Mouse (Mus musculus) heart, embryonic 16.5 days (tissue): ENCODE measurements around the gene Myh14. TPM values are rescaled to one million over a fixed set of nuclear protein-coding genes. Genes with fewer than 3 reads are reported as not detected.

Experiments
- ATAC-seq: fragments of 200-750 bp; cut with Nextera tagmentation; replicated peaks from 2 replicates; pipeline ENCODE4 v1.8.0; 2017; ENCODE audit warnings: moderate number of reproducible peaks; ENCODE audit not compliant: insufficient read depth, low FRiP score; ENCODE audit errors: extremely low read depth
- H3K27ac ChIP-seq: fragments of 300-500 bp; sonication (generic); 2 replicates; pipeline ENCODE4 v1.5.1; 2014; ENCODE audit warnings: mild to moderate bottlenecking, low read length, control low read depth, moderate library complexity
- H3K27me3 ChIP-seq: fragments of 300-500 bp; sonication (generic); 2 replicates; pipeline ENCODE4 v1.6.1; 2014; ENCODE audit warnings: low read length, mixed read lengths; ENCODE audit not compliant: control insufficient read depth, insufficient read depth
- H3K36me3 ChIP-seq: fragments of 300-500 bp; sonication (generic); 2 replicates; pipeline ENCODE4 v1.6.1; 2014; ENCODE audit not compliant: control insufficient read depth, insufficient read depth
- H3K4me1 ChIP-seq: fragments of 300-500 bp; sonication (generic); 2 replicates; pipeline ENCODE4 v1.6.1; 2014; ENCODE audit warnings: low read length, mixed read lengths; ENCODE audit not compliant: control insufficient read depth, insufficient read depth
- H3K4me2 ChIP-seq: fragments of 300-500 bp; sonication (generic); 2 replicates; pipeline ENCODE4 v1.6.1; 2014; ENCODE audit warnings: low read depth, mild to moderate bottlenecking, control low read depth, low read length
- H3K4me3 ChIP-seq: fragments of 300-500 bp; sonication (generic); 2 replicates; pipeline ENCODE4 v1.5.1; 2014; ENCODE audit warnings: mild to moderate bottlenecking, control low read depth, low read length
- H3K9ac ChIP-seq: fragments of 300-500 bp; sonication (generic); 2 replicates; pipeline ENCODE4 v1.6.1; 2014; ENCODE audit warnings: low read length, control low read depth
- H3K9me3 ChIP-seq: fragments of 300-500 bp; sonication (generic); replicated peaks from 2 replicates; pipeline ENCODE4 v1.6.1; 2016; ENCODE audit warnings: low read length; ENCODE audit not compliant: control insufficient read depth
- WGBS: fragments of 180-500 bp; shearing (Covaris S2); extraction: QIAGEN DNeasy Blood & Tissue Kit; methylation state at CpG from one replicate; pipeline ENCODE4 v1.1.7; 2014; 5-methylcytosine and 5-hydroxymethylcytosine counted together
- polyA plus RNA-seq: library from polyadenylated mRNA; unstranded; fragments of >200 nt; fragmentation: Nextera tagmentation; extraction: Ambion mirVana; gene quantifications from 2 replicates; pipeline ENCODE4 v1.2.1, GENCODE M21; 2015

The Myh14 gene
- polyA plus RNA-seq, 1 experiment from 2014 or later, result 1.5 TPM

DNA sequence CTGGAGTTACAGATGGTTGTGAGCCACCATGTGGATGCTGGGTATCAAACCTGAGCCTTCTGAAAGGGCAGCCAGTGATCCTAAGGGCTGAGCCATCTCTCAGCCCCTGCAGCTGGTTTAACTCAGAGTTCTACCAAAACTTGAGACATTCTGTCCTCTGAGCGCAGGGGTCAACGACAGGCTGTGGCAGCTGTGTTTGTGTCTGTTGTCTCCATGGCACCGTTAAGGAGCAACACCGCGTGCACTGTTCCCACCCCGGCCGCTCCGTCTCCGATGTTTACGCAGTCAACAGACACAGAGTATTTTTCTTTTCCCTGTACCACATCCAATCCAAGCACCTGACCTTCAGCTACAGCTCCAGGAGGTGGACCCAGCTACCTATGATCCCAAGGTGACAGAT is 22.9 kb downstream of the Myh14 start:
- H3K9ac ChIP-seq, result no peak overlapping the region
- H3K9me3 ChIP-seq, result no peaks in the 10 kb centered on the region
- H3K36me3 ChIP-seq, result no peaks in the 10 kb centered on the region
- ATAC-seq, result no peak
- WGBS, result 49% methylated on average over 10 of the region's 10 CpGs
- H3K4me1 ChIP-seq, result no peaks in the 10 kb centered on the region
- H3K4me2 ChIP-seq, result no peak overlapping the region
- peaks cover 24% of the 10 kb centered on the region for H3K27me3 ChIP-seq
- H3K4me3 ChIP-seq, result no peak overlapping the region
- H3K27ac ChIP-seq, result no peak overlapping the region

DNA sequence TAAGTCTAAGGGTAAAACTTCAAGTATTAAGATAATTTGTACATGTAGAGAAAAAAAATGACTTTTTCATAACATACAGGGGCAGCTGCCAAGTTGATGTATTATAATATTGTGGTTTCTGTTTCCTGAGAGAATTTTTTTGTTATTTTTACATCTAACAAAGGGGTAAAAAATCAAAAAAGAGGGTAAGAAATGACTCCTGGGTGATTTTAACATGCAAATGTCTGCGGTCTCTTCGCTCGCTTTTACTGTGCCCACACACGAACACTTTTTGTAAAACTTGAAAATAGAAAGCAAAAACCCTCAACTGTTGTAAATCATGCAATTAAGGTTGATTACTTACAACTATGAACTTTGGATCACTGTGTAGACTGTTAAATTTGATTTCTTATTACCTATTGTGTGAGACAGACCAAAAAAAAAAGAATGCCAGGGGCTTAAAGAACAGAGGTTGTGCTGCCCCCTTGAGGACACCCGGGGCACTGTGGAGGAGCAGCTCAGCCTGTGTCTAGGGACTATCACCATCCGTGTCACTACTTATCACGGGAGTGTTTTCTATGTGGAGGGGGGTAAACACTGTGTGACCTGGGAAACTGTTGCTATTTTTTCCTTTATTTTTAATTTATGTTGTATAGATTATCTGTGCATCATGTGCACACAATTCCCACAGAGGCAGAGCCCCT is 23.5 kb downstream of the Myh14 start:
- no peaks in the 10 kb centered on the region for H3K36me3 ChIP-seq
- H3K4me2 ChIP-seq, result no peak overlapping the region
- WGBS, result 52% methylated on average over 7 of the region's 7 CpGs
- H3K9ac ChIP-seq, result no peak overlapping the region
- no peak overlapping the region for H3K4me3 ChIP-seq
- no peaks in the 10 kb centered on the region for H3K9me3 ChIP-seq
- H3K4me1 ChIP-seq, result no peaks in the 10 kb centered on the region
- ATAC-seq, result no peak
- no peak overlapping the region for H3K27ac ChIP-seq
- H3K27me3 ChIP-seq, result peaks cover 27% of the 10 kb centered on the region

DNA sequence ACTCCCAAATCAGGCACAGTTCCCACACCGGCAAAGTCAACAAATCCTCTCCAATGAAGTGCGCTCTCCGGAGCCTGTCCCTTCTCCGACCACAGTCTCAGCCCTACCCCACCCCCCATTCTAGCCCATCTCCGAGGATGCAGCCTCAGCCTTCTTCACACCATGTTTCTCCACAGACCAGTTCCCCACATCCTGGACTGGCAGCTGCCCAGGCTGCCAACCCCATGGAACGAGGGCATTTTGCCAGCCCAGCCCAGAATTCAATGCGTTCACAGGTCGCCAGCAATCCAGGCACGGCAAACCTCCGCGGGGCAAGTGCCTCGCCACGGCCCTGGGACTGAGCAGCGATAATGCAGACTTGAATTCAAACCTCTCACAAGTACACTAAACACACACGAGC is 24.7 kb downstream of the Myh14 start:
- Histone ChIP-seq H3K27ac (no peak overlapping the region), H3K27me3 (peaks cover 40% of the 10 kb centered on the region), H3K9ac (no peak overlapping the region), H3K36me3 (no peaks in the 10 kb centered on the region), H3K4me1 (no peaks in the 10 kb centered on the region), H3K4me2 (no peak overlapping the region), H3K9me3 (no peaks in the 10 kb centered on the region), H3K4me3 (no peak overlapping the region)
- ATAC-seq, result no peak
- 26% methylated on average over 15 of the region's 15 CpGs for WGBS

- Histone ChIP-seq H3K4me2 (no peak overlapping the region), H3K4me1 (no peaks in the 10 kb centered on the region), H3K9ac (no peak overlapping the region), H3K9me3 (no peaks in the 10 kb centered on the region), H3K27ac (no peak overlapping the region), H3K27me3 (peaks cover 47% of the 10 kb centered on the region), H3K36me3 (no peaks in the 10 kb centered on the region), H3K4me3 (no peak overlapping the region)
- ATAC-seq, result no peak
- WGBS, result 66% methylated on average over 5 of the region's 5 CpGs
Observed at GRCm38 (mm10) chr7:44645256-44645655, 25.4 kb downstream of the Myh14 start.

DNA sequence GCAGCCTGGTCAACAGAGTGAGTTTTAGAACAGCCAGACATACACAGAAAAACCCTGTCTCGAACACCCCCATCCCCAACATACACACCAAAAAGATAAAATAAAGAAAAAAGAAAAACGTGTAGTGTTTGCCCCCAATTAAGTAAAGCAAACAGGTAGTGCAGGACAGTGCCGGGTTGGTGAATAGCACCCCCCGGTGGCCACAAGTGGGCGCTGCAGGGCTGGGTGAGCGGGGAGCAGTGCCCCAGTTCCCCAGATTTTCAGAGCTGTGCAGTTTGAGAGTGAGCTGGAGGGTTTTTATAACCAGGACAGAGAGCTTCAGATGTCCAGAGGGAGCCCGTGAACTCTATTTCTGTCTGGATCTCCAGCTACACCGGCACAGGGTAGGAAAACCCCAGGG is 28.8 kb downstream of the Myh14 start:
- H3K36me3 ChIP-seq, result no peaks in the 10 kb centered on the region
- H3K4me1 ChIP-seq, result no peaks in the 10 kb centered on the region
- 25% methylated on average over 8 of the region's 8 CpGs for WGBS
- H3K9me3 ChIP-seq, result no peaks in the 10 kb centered on the region
- ATAC-seq, result no peak
- no peak overlapping the region for H3K27ac ChIP-seq
- H3K9ac ChIP-seq, result no peak overlapping the region
- H3K4me3 ChIP-seq, result no peak overlapping the region
- H3K4me2 ChIP-seq, result no peak overlapping the region
- H3K27me3 ChIP-seq, result peaks cover 71% of the 10 kb centered on the region

- no peak for ATAC-seq
- 19% methylated on average over 25 of the region's 25 CpGs for WGBS
- Histone ChIP-seq H3K4me1 (no peaks in the 10 kb centered on the region), H3K27ac (no peak overlapping the region), H3K9me3 (no peaks in the 10 kb centered on the region), H3K9ac (no peak overlapping the region), H3K36me3 (no peaks in the 10 kb centered on the region), H3K4me3 (no peak overlapping the region), H3K4me2 (peak overlapping the region; percentile 2; the same call in 1 of the 2 replicates), H3K27me3 (peaks cover 68% of the 10 kb centered on the region)
Observed at GRCm38 (mm10) chr7:44640843-44641605, 29.6 kb downstream of the Myh14 start.

- Histone ChIP-seq H3K4me1 (no peaks in the 10 kb centered on the region), H3K36me3 (no peaks in the 10 kb centered on the region), H3K27me3 (peaks cover 56% of the 10 kb centered on the region), H3K4me3 (no peak overlapping the region), H3K27ac (no peak overlapping the region), H3K4me2 (no peak overlapping the region; the same call in 1 of the 2 replicates), H3K9ac (no peak overlapping the region), H3K9me3 (no peaks in the 10 kb centered on the region)
- WGBS, result 5% methylated on average over 16 of the region's 16 CpGs
- no peak for ATAC-seq
Observed at GRCm38 (mm10) chr7:44638663-44639062, 32.0 kb downstream of the Myh14 start.

DNA sequence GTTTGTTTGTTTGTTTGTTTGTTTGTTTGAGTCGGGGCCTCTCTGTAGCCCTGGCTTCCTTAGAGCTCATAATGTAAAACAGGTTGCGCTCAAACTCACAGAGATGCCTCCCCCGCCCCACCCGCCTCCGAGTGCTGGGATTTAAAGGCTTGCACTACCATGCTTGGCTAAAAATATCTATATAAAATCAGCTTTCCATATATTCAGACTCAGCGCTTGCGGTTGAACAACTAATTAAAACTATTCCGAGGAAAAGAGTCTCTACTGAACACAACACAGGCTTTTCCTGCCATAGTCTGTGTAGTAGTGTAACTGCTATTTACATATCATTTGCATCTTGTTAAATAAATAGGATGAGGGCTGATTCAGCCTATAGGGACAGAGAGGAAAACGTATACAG is 34.0 kb downstream of the Myh14 start:
- no peak overlapping the region for H3K4me3 ChIP-seq
- WGBS, result 74% methylated on average over 9 of the region's 9 CpGs
- no peak overlapping the region for H3K27ac ChIP-seq
- H3K27me3 ChIP-seq, result peaks cover 66% of the 10 kb centered on the region
- H3K4me1 ChIP-seq, result no peaks in the 10 kb centered on the region
- H3K4me2 ChIP-seq, result no peak overlapping the region
- no peak for ATAC-seq
- no peaks in the 10 kb centered on the region for H3K9me3 ChIP-seq
- H3K9ac ChIP-seq, result no peak overlapping the region
- H3K36me3 ChIP-seq, result no peaks in the 10 kb centered on the region

GRCm38 (mm10) chr7:44633407-44633806 is 37.2 kb downstream of the Myh14 start:
- Histone ChIP-seq H3K9me3 (no peaks in the 10 kb centered on the region), H3K4me2 (no peak overlapping the region), H3K9ac (no peak overlapping the region), H3K36me3 (no peaks in the 10 kb centered on the region), H3K4me1 (no peaks in the 10 kb centered on the region), H3K4me3 (no peak overlapping the region), H3K27ac (no peak overlapping the region), H3K27me3 (peaks cover 33% of the 10 kb centered on the region)
- WGBS, result 13% methylated on average over 15 of the region's 15 CpGs
- ATAC-seq, result no peak
